Mouse (Mus musculus) CH12.LX (cell line): ENCODE results near the gene Ctla4.

Experiments used
- CTCF ChIP-seq, 2 experiments: IDR thresholded peaks in 1 of 2; conservative IDR thresholded peaks in 1 of 2; 2 replicates each; pipeline ENCODE4 v1.5.1; 2011 to 2012; ENCODE audit warnings: low read depth in 2 of 2, low read length in 2 of 2, improper control_type of control experiment in 1 of 2, inconsistent platforms in 1 of 2, mild to moderate bottlenecking in 1 of 2, moderate library complexity in 1 of 2
- EP300 ChIP-seq: IDR thresholded peaks from 2 replicates; pipeline ENCODE4 v1.6.1; 2011; ENCODE audit warnings: low read length, improper control_type of control experiment
- MAFK ChIP-seq: IDR thresholded peaks from 2 replicates; pipeline ENCODE4 v1.6.1; 2011; ENCODE audit warnings: low read length, improper control_type of control experiment; ENCODE audit not compliant: insufficient replicate concordance
- MAX ChIP-seq: IDR thresholded peaks from 2 replicates; pipeline ENCODE4 v1.6.1; 2011; ENCODE audit warnings: low read length, improper control_type of control experiment
- MYC ChIP-seq: IDR thresholded peaks from 2 replicates; pipeline ENCODE4 v1.6.1; 2011; ENCODE audit warnings: low read depth, mild to moderate bottlenecking, improper control_type of control experiment, low read length
- NRF1 ChIP-seq: IDR thresholded peaks from 2 replicates; pipeline ENCODE4 v1.6.1; 2014; ENCODE audit warnings: low read depth, mild to moderate bottlenecking, inconsistent platforms, low read length, improper control_type of control experiment, moderate library complexity
- PAX5 ChIP-seq: IDR thresholded peaks from 2 replicates; pipeline ENCODE4 v1.6.1; 2012; ENCODE audit warnings: low read length, inconsistent platforms, mixed read lengths
- POLR2A ChIP-seq: IDR thresholded peaks from 2 replicates; pipeline ENCODE4 v1.6.1; 2011; ENCODE audit warnings: low read depth, mild to moderate bottlenecking, improper control_type of control experiment, low read length
- USF1 ChIP-seq: IDR thresholded peaks from 2 replicates; pipeline ENCODE4 v1.6.1; 2014; ENCODE audit warnings: low read depth, mild to moderate bottlenecking, inconsistent platforms, low read length, improper control_type of control experiment
- ZC3H11A ChIP-seq: IDR thresholded peaks from 2 replicates; pipeline ENCODE4 v1.6.1; 2012; ENCODE audit warnings: low read depth, mild to moderate bottlenecking, inconsistent platforms, low read length, improper control_type of control experiment
- ZKSCAN1 ChIP-seq: IDR thresholded peaks from 2 replicates; pipeline ENCODE4 v1.6.1; 2012; ENCODE audit warnings: low read depth, inconsistent platforms, low read length, improper control_type of control experiment, borderline replicate concordance

DNA sequence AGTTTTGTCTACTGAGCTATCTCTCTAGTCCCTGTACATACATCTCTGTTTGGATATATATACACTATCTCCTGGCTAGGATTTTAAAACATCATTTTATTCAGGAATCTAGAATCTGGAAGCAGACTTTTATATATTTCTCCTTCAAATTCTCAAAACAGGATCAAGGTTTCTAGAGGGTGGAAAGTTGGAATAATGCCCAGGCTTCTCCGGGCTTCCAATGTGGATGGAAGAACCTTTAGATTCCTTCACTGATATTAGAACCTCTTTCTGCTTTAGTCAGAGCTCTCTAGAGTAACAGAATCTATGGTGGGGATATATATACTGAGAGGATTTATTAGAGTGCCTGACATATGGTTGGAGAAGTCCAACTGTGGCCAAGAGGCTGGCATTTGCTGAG, 2.2 kb upstream of the Ctla4 start:
- no peak for TF ChIP-seq CTCF (conservative IDR thresholded peaks at IDR 0.05 in 1 of 2, IDR thresholded peaks at IDR 0.05 in 1 of 2; ENCODE audit: low read depth in 2 of 2, low read length in 2 of 2)
- no peak for TF ChIP-seq ZKSCAN1
- TF ChIP-seq ZC3H11A, result no peak
- TF ChIP-seq EP300, result no peak
- no peak for TF ChIP-seq MAX
- TF ChIP-seq POLR2A, result no peak
- no peak for TF ChIP-seq NRF1
- no peak for TF ChIP-seq MYC
- TF ChIP-seq MAFK, result no peak
- no peak for TF ChIP-seq USF1
- TF ChIP-seq PAX5, result no peak
